Comparison of ENCODE assay signal across 27 mouse cellular contexts in genomic region chr3:127646156-127646825, GRCm38 (mm10). TPM values are rescaled to one million over a fixed set of nuclear protein-coding genes. Genes with fewer than 3 reads are reported as not detected.
DNase-seq lines count a peak whose midpoint lies in the region; ATAC-seq and TF ChIP-seq lines count a peak whose summit lies in the region.
"Had no signal": no experiment of that assay in that cellular context is flagged by ENCODE, and none has a peak within 500 bp of the region (broad histone marks: within the 10 kb centered on the region; RNA-seq: fewer than 3 reads in every experiment).

No protein-coding gene starts in this region.

- H3K27ac ChIP-seq in hindbrain, embryonic 12.5 days = no peak overlapping the region
- H3K27ac ChIP-seq in hindbrain, embryonic 10.5 days = no peak overlapping the region
- H3K27ac ChIP-seq in forebrain, embryonic 11.5 days (ENCODE audit: low read depth, low read length) = peak overlapping the region; percentile 39; the same call in 1 of the 2 replicates
- H3K27ac ChIP-seq in hindbrain, postnatal 0 days = no peak overlapping the region
- H3K27ac ChIP-seq: embryonic facial prominence, embryonic 13.5 days; heart, embryonic 10.5 days; limb, embryonic 10.5 days; stomach, postnatal 0 days had no signal

- peaks cover 51% of the 10 kb centered on the region for H3K27me3 ChIP-seq in hindbrain, embryonic 12.5 days
- H3K27me3 ChIP-seq in hindbrain, embryonic 10.5 days (ENCODE audit: insufficient read depth, poor library complexity, severe bottlenecking) = peaks cover 95% of the 10 kb centered on the region
- peaks cover 31% of the 10 kb centered on the region for H3K27me3 ChIP-seq in forebrain, embryonic 11.5 days (ENCODE audit: control insufficient read depth, insufficient read depth, low read length)
- H3K27me3 ChIP-seq in hindbrain, postnatal 0 days (ENCODE audit: insufficient read depth, low read length) = peaks cover 26% of the 10 kb centered on the region

- no peak overlapping the region for H3K4me3 ChIP-seq in hindbrain, embryonic 12.5 days
- H3K4me3 ChIP-seq in hindbrain, embryonic 10.5 days = no peak overlapping the region
- H3K4me3 ChIP-seq in forebrain, embryonic 11.5 days (ENCODE audit: low read depth, low read length) = no peak overlapping the region
- H3K4me3 ChIP-seq in hindbrain, postnatal 0 days (ENCODE audit: low read length) = no peak overlapping the region
- H3K4me3 ChIP-seq: embryonic facial prominence, embryonic 13.5 days; heart, embryonic 10.5 days; limb, embryonic 10.5 days; myocyte had no signal

- H3K9ac ChIP-seq in hindbrain, embryonic 12.5 days = no peak overlapping the region
- no peak overlapping the region for H3K9ac ChIP-seq in forebrain, embryonic 11.5 days (ENCODE audit: low read length)
- H3K9ac ChIP-seq in hindbrain, postnatal 0 days (replicated peaks; ENCODE audit: low read length) = no peak overlapping the region
- H3K9ac ChIP-seq: embryonic facial prominence, embryonic 13.5 days; liver, postnatal 0 days had no signal

- DNase-seq in hindbrain, embryonic 10.5 days (ENCODE audit: low spot score) = no peak
- peak; percentile 78 for DNase-seq in Muller cell, postnatal 12 days (ENCODE audit: inconsistent ontology term)
- DNase-seq in forebrain, embryonic 11.5 days (ENCODE audit: low spot score) = peak; percentile 86
- no peak for DNase-seq in hindbrain, postnatal 0 days (ENCODE audit: low spot score)
- DNase-seq in B cell, adult 2 months = no peak
- no peak for DNase-seq in kidney, adult 9 months
- DNase-seq: cerebellum, adult 9-10 months; gastrocnemius, postnatal 36 days; heart, postnatal 10 days; liver, postnatal 0 days; lung, postnatal 10 days; right cerebral cortex, adult 18-20 months had no signal

- no peaks in the 10 kb centered on the region for H3K36me3 ChIP-seq in hindbrain, embryonic 12.5 days
- H3K36me3 ChIP-seq in hindbrain, embryonic 10.5 days = no peaks in the 10 kb centered on the region
- H3K36me3 ChIP-seq in forebrain, embryonic 11.5 days (ENCODE audit: control insufficient read depth, insufficient read depth, low read length) = no peaks in the 10 kb centered on the region
- no peaks in the 10 kb centered on the region for H3K36me3 ChIP-seq in hindbrain, postnatal 0 days (ENCODE audit: insufficient read depth, low read length)
- H3K36me3 ChIP-seq: embryonic facial prominence, embryonic 13.5 days; heart, embryonic 10.5 days; limb, embryonic 10.5 days had no signal

- H3K4me1 ChIP-seq in hindbrain, embryonic 12.5 days = peaks cover 12% of the 10 kb centered on the region
- peaks cover 21% of the 10 kb centered on the region for H3K4me1 ChIP-seq in hindbrain, embryonic 10.5 days (replicated peaks)
- H3K4me1 ChIP-seq in forebrain, embryonic 11.5 days (replicated peaks; ENCODE audit: control insufficient read depth, insufficient read depth, low read length) = peaks cover 6% of the 10 kb centered on the region; the same call in 1 of the 2 replicates
- H3K4me1 ChIP-seq in hindbrain, postnatal 0 days (ENCODE audit: insufficient read depth, low read length) = no peaks in the 10 kb centered on the region
- H3K4me1 ChIP-seq: embryonic facial prominence, embryonic 13.5 days had no signal

- peak; percentile 72 for ATAC-seq in hindbrain, embryonic 12.5 days (ENCODE audit: low FRiP score)
- peak; percentile 88 for ATAC-seq in forebrain, embryonic 11.5 days (replicated peaks; ENCODE audit: low FRiP score)
- ATAC-seq in hindbrain, postnatal 0 days = 0 out of 2 replicates have a peak, but pooled peaks have one; percentile 29
- ATAC-seq: inflammation-experienced regulatory T-cells, adult 6 months; liver, postnatal 0 days had no signal

- H3K4me2 ChIP-seq in hindbrain, embryonic 12.5 days (replicated peaks) = no peak overlapping the region
- H3K4me2 ChIP-seq in forebrain, embryonic 11.5 days (ENCODE audit: low read depth, low read length, severe bottlenecking) = no peak overlapping the region
- H3K4me2 ChIP-seq in hindbrain, postnatal 0 days (ENCODE audit: low read depth, low read length) = no peak overlapping the region
- H3K4me2 ChIP-seq: embryonic facial prominence, embryonic 13.5 days had no signal

- H3K9me3 ChIP-seq in hindbrain, embryonic 12.5 days (replicated peaks) = no peaks in the 10 kb centered on the region
- H3K9me3 ChIP-seq in hindbrain, embryonic 10.5 days = no peaks in the 10 kb centered on the region
- no peaks in the 10 kb centered on the region for H3K9me3 ChIP-seq in forebrain, embryonic 11.5 days (ENCODE audit: control insufficient read depth, low read length)
- no peaks in the 10 kb centered on the region for H3K9me3 ChIP-seq in hindbrain, postnatal 0 days (ENCODE audit: low read length)
- H3K9me3 ChIP-seq: embryonic facial prominence, embryonic 13.5 days; heart, embryonic 10.5 days; limb, embryonic 10.5 days had no signal

- no peak for TF ChIP-seq CTCF in hindbrain, postnatal 0 days (IDR thresholded peaks at IDR 0.05; ENCODE audit: low read depth)

- 40% methylated on average over 18 of the region's 18 CpGs for WGBS in hindbrain, embryonic 12.5 days
- WGBS in hindbrain, embryonic 10.5 days = 58% methylated on average over 18 of the region's 18 CpGs
- 20% methylated on average over 18 of the region's 18 CpGs for WGBS in forebrain, embryonic 11.5 days
- WGBS in hindbrain, postnatal 0 days = 46% methylated on average over 18 of the region's 18 CpGs

RNA-seq across cellular contexts. Expression of gene Neurog2, which starts 13.4 kb away (rescaled TPM):
- polyA plus RNA-seq in hindbrain, embryonic 12.5 days (2016; fragmentation: Nextera tagmentation; extraction: Ambion mirVana) = 43.9 and 48.7 TPM in 2 replicates
- 19.9 and 50.0 TPM in 2 replicates for polyA plus RNA-seq in hindbrain, embryonic 10.5 days (2016; fragmentation: Nextera tagmentation; extraction: Ambion mirVana)
- 88.6 and 94.4 TPM in 2 replicates for polyA plus RNA-seq in forebrain, embryonic 11.5 days (2014; fragmentation: Nextera tagmentation; extraction: Ambion mirVana)
- 2.6 and 3.3 TPM in 2 replicates for total RNA-seq in hindbrain, postnatal 0 days (2014; rRNA removed)
- polyA plus RNA-seq in hindbrain, postnatal 0 days (2015; fragmentation: Nextera tagmentation; extraction: Ambion mirVana) = 0.85 and 1.1 TPM in 2 replicates
- total RNA-seq: adrenal gland, adult 18-20 months; common myeloid progenitor, adult 5-6 weeks; gastrocnemius, postnatal 36 days; heart, postnatal 10 days; liver, adult 2 months; megakaryocyte, adult 5-6 weeks had no signal
- polyA plus RNA-seq: C2C12; inflammation-experienced regulatory T-cells, adult 6 months; kidney, embryonic 14.5 days; large intestine, adult 2 months; limb, embryonic 10.5 days; liver, adult 2 months; liver, postnatal 0 days; myocyte; stomach, postnatal 0 days; thymus, postnatal 0 days had no signal

Comparison
In these comparisons a context has a peak if more than half of its experiments do, and no peak if none do; other contexts are left out.
1. ATAC-seq: peak in every context shown above with its lines; median percentile 88 in forebrain, embryonic 11.5 days; 72 in hindbrain, embryonic 12.5 days; 29 in hindbrain, postnatal 0 days.
2. DNase-seq: peak in Muller cell, postnatal 12 days (single experiment) and forebrain, embryonic 11.5 days (single experiment); none in hindbrain, embryonic 10.5 days (single experiment), hindbrain, postnatal 0 days (single experiment), B cell, adult 2 months (0 of 2) and kidney, adult 9 months (single experiment).